Mouse (Mus musculus) liver, embryonic 13.5 days (tissue): ENCODE data around the gene Heg1. TPM values are rescaled to one million over a fixed set of nuclear protein-coding genes. Genes with fewer than 3 reads are reported as not detected.

Source experiments
- ATAC-seq: fragments of 200-750 bp; cut with Nextera tagmentation; 2 replicates; pipeline ENCODE4 v1.8.0; 2017; ENCODE audit warnings: low read depth, mild to moderate bottlenecking, moderate number of reproducible peaks, moderate library complexity
- DNase-seq: peaks from one replicate; pipeline ENCODE4 v3.0.0; 2022
- H3K27ac ChIP-seq: fragments of 300-500 bp; sonication (generic); 2 replicates; pipeline ENCODE4 v1.5.1; 2015; ENCODE audit warnings: moderate library complexity, mild to moderate bottlenecking, inconsistent platforms
- H3K27me3 ChIP-seq: fragments of 300-500 bp; sonication (generic); 2 replicates; pipeline ENCODE4 v1.6.1; 2015; ENCODE audit warnings: mild to moderate bottlenecking, inconsistent platforms
- H3K36me3 ChIP-seq: fragments of 300-500 bp; sonication (generic); 2 replicates; pipeline ENCODE4 v1.6.1; 2015; ENCODE audit warnings: mild to moderate bottlenecking, inconsistent platforms
- H3K4me1 ChIP-seq: fragments of 300-500 bp; sonication (generic); replicated peaks from 2 replicates; pipeline ENCODE4 v1.6.1; 2015; ENCODE audit warnings: inconsistent platforms
- H3K4me2 ChIP-seq: fragments of 300-500 bp; sonication (generic); 2 replicates; pipeline ENCODE4 v1.6.1; 2015; ENCODE audit warnings: inconsistent platforms, mild to moderate bottlenecking, moderate library complexity
- H3K4me3 ChIP-seq: fragments of 300-500 bp; sonication (generic); replicated peaks from 2 replicates; pipeline ENCODE4 v1.5.1; 2015; ENCODE audit warnings: mild to moderate bottlenecking, inconsistent platforms
- H3K9ac ChIP-seq: fragments of 300-500 bp; sonication (generic); 2 replicates; pipeline ENCODE4 v1.6.1; 2015; ENCODE audit warnings: mild to moderate bottlenecking, inconsistent platforms
- H3K9me3 ChIP-seq: fragments of 300-500 bp; sonication (generic); replicated peaks from 2 replicates; pipeline ENCODE4 v1.6.1; 2016; ENCODE audit warnings: inconsistent platforms
- WGBS: fragments of 180-500 bp; shearing (Covaris S2); methylation state at CpG from one replicate; pipeline ENCODE4 v1.1.7; 2015; ENCODE audit not compliant: insufficient replicate concordance; 5-methylcytosine and 5-hydroxymethylcytosine counted together
- polyA plus RNA-seq: library from polyadenylated mRNA; unstranded; fragments of >200 nt; fragmentation: Nextera tagmentation; extraction: Ambion mirVana; gene quantifications from 2 replicates; pipeline ENCODE4 v1.2.1, GENCODE M21; 2015

The Heg1 gene
- polyA plus RNA-seq, 1 experiment from 2014 or later = 4.1 TPM

GRCm38 (mm10) chr16:33776766-33777529 is 92.8 kb downstream of the Heg1 start:
- peaks cover 39% of the 10 kb centered on the region for H3K4me1 ChIP-seq
- WGBS = 32% methylated on average over 7 of the region's 7 CpGs
- H3K4me2 ChIP-seq = no peak overlapping the region
- no peaks in the 10 kb centered on the region for H3K9me3 ChIP-seq
- no peak overlapping the region for H3K4me3 ChIP-seq
- ATAC-seq = no peak
- no peak overlapping the region; the same call in 1 of the 2 replicates for H3K27ac ChIP-seq
- no peak for DNase-seq
- H3K9ac ChIP-seq = no peak overlapping the region
- no peaks in the 10 kb centered on the region for H3K36me3 ChIP-seq
- no peaks in the 10 kb centered on the region for H3K27me3 ChIP-seq

GRCm38 (mm10) chr16:33777607-33778006 is 93.4 kb downstream of the Heg1 start:
- ATAC-seq (no peak), DNase-seq (no peak)
- no peaks in the 10 kb centered on the region for H3K9me3 ChIP-seq
- H3K4me2 ChIP-seq = no peak overlapping the region
- 70% methylated on average over 6 of the region's 6 CpGs for WGBS
- H3K4me3 ChIP-seq = no peak overlapping the region
- H3K27ac ChIP-seq = no peak overlapping the region; the same call in 1 of the 2 replicates
- peaks cover 40% of the 10 kb centered on the region for H3K4me1 ChIP-seq
- H3K36me3 ChIP-seq = no peaks in the 10 kb centered on the region
- no peaks in the 10 kb centered on the region for H3K27me3 ChIP-seq
- H3K9ac ChIP-seq = no peak overlapping the region

- peak; percentile 73 for ATAC-seq
Measured at GRCm38 (mm10) chr16:33781789-33782728, 97.9 kb downstream of the Heg1 start.

GRCm38 (mm10) chr16:33782729-33783091 is 98.5 kb downstream of the Heg1 start:
- peak overlapping the region; percentile 73 for H3K27ac ChIP-seq
- ATAC-seq = no peak
- 49% methylated on average over 1 of the region's 1 CpGs for WGBS

More at GRCm38 (mm10) chr16:33781789-33782728, 97.9 kb downstream of the Heg1 start:
- no peaks in the 10 kb centered on the region for H3K9me3 ChIP-seq
- peak overlapping the region; percentile 73 for H3K27ac ChIP-seq
- H3K36me3 ChIP-seq = no peaks in the 10 kb centered on the region
- H3K27me3 ChIP-seq = no peaks in the 10 kb centered on the region
- peaks cover 48% of the 10 kb centered on the region for H3K4me1 ChIP-seq
- H3K4me3 ChIP-seq = no peak overlapping the region
- DNase-seq = no peak
- WGBS = 25% methylated on average over 5 of the region's 5 CpGs
- H3K9ac ChIP-seq = peak overlapping the region; percentile 23; the same call in 1 of the 2 replicates
- H3K4me2 ChIP-seq = no peak overlapping the region

GRCm38 (mm10) chr16:33784547-33784946 is 100.4 kb downstream of the Heg1 start:
- WGBS = 7% methylated on average over 1 of the region's 1 CpGs
- H3K9me3 ChIP-seq = no peaks in the 10 kb centered on the region
- no peak overlapping the region for H3K9ac ChIP-seq
- DNase-seq (no peak), ATAC-seq (no peak)
- no peaks in the 10 kb centered on the region for H3K36me3 ChIP-seq
- 0 out of 2 replicates have a peak overlapping the region, but pooled peaks have one; percentile 31 for H3K27ac ChIP-seq
- no peak overlapping the region for H3K4me2 ChIP-seq
- no peaks in the 10 kb centered on the region for H3K27me3 ChIP-seq
- no peak overlapping the region for H3K4me3 ChIP-seq
- peaks cover 49% of the 10 kb centered on the region for H3K4me1 ChIP-seq

More at GRCm38 (mm10) chr16:33782729-33783091, 98.5 kb downstream of the Heg1 start:
- DNase-seq = no peak
- Histone ChIP-seq H3K27me3 (no peaks in the 10 kb centered on the region), H3K9me3 (no peaks in the 10 kb centered on the region), H3K4me3 (no peak overlapping the region), H3K4me2 (no peak overlapping the region), H3K9ac (no peak overlapping the region), H3K36me3 (no peaks in the 10 kb centered on the region), H3K4me1 (peaks cover 50% of the 10 kb centered on the region)

- Histone ChIP-seq H3K27me3 (no peaks in the 10 kb centered on the region), H3K9ac (no peak overlapping the region), H3K4me1 (peaks cover 49% of the 10 kb centered on the region), H3K36me3 (no peaks in the 10 kb centered on the region), H3K4me2 (no peak overlapping the region), H3K4me3 (no peak overlapping the region), H3K9me3 (no peaks in the 10 kb centered on the region), H3K27ac (peak overlapping the region; percentile 44)
- 15% methylated on average over 8 of the region's 8 CpGs for WGBS
- DNase-seq (no peak), ATAC-seq (no peak; the same call in 1 of the 2 replicates)
Measured at GRCm38 (mm10) chr16:33785092-33785704, 101.0 kb downstream of the Heg1 start.

GRCm38 (mm10) chr16:33786657-33787390 is 102.7 kb downstream of the Heg1 start:
- H3K4me1 ChIP-seq = peaks cover 42% of the 10 kb centered on the region
- H3K9ac ChIP-seq = no peak overlapping the region
- H3K27me3 ChIP-seq = no peaks in the 10 kb centered on the region
- H3K4me2 ChIP-seq = no peak overlapping the region
- H3K9me3 ChIP-seq = no peaks in the 10 kb centered on the region
- no peaks in the 10 kb centered on the region for H3K36me3 ChIP-seq
- H3K4me3 ChIP-seq = no peak overlapping the region
- DNase-seq (no peak), ATAC-seq (peak; percentile 64)
- WGBS = 47% methylated on average over 7 of the region's 7 CpGs
- no peak overlapping the region; the same call in 1 of the 2 replicates for H3K27ac ChIP-seq

GRCm38 (mm10) chr16:33793846-33794791 is 109.9 kb downstream of the Heg1 start, which contains the start of gene Muc13:
Gene Muc13, plus strand, starts transcription at chr16:33794037.
- ATAC-seq = no peak
- Histone ChIP-seq H3K4me2 (peak within 1 kb of the TSS; percentile 6; the same call in 1 of the 2 replicates), H3K4me1 (peaks cover 26% of the 10 kb centered on the region), H3K9me3 (no peaks in the 10 kb centered on the region), H3K9ac (no peak within 1 kb of the TSS; the same call in 1 of the 2 replicates), H3K36me3 (no peaks in the 10 kb centered on the region), H3K27ac (peak within 1 kb of the TSS; percentile 48), H3K27me3 (no peaks in the 10 kb centered on the region), H3K4me3 (0 out of 2 replicates have a peak within 1 kb of the TSS, but pooled peaks have one; percentile 6)
- no peak for DNase-seq
- WGBS = 20% methylated on average over 10 of the region's 10 CpGs

- WGBS = 18% methylated on average over 4 of the region's 4 CpGs
- Histone ChIP-seq H3K9ac (no peak overlapping the region), H3K4me3 (peak overlapping the region; percentile 6; the same call in 1 of the 2 replicates), H3K4me1 (peaks cover 26% of the 10 kb centered on the region), H3K36me3 (no peaks in the 10 kb centered on the region), H3K4me2 (no peak overlapping the region; the same call in 1 of the 2 replicates), H3K27ac (peak overlapping the region; percentile 29; the same call in 1 of the 2 replicates), H3K9me3 (no peaks in the 10 kb centered on the region), H3K27me3 (no peaks in the 10 kb centered on the region)
- no peak for ATAC-seq
- DNase-seq = no peak
Measured at GRCm38 (mm10) chr16:33795106-33795505, 110.9 kb downstream of the Heg1 start.
